Mouse (Mus musculus): ENCODE measurements at regions not wholly inside any gene's neighbourhood (a gene's known extent, or its start where the extent isn't known, plus 50 kb on each side); places are given as distances from the start of the nearest gene placed in this dataset.

DNA sequence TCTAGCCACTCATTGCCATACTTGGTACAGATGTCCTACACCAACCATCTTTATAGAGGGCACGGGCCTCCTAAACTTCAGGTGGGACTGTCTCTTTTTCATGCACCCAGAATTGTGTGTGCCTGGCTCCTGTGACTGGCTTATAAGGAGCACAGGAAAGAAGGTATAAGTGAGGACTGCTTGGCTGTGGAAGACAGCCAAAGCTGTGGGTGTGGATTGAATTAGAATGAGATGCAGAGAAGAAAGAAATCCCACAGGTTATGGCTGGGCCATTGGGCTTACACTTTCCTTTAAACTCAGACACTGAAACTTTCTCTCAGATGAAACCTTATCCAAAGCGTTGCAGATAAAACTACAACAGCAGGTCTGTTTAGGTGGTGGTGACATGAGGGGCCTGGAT lies 239.5 kb upstream of the Fam160b2 start:
- ATAC-seq (no peak), DNase-seq (ENCODE audit: low spot score) (no peak)
- no peak overlapping the region for H3K9ac ChIP-seq (ENCODE audit: low read length)
- H3K9me3 ChIP-seq (replicated peaks; ENCODE audit: control insufficient read depth, low read length) = no peaks in the 10 kb centered on the region
- H3K4me2 ChIP-seq (ENCODE audit: low read length) = no peak overlapping the region
- H3K4me3 ChIP-seq (ENCODE audit: low read depth, low read length) = no peak overlapping the region
- WGBS = 87% methylated on average over 2 of the region's 2 CpGs
- no peaks in the 10 kb centered on the region for H3K27me3 ChIP-seq (replicated peaks; ENCODE audit: control insufficient read depth, insufficient read depth, low read length)
- no peak overlapping the region for H3K27ac ChIP-seq (ENCODE audit: low read depth, low read length)
- H3K36me3 ChIP-seq (ENCODE audit: control insufficient read depth, insufficient read depth, low read length) = no peaks in the 10 kb centered on the region
- peaks cover 5% of the 10 kb centered on the region; the same call in 1 of the 2 replicates for H3K4me1 ChIP-seq (ENCODE audit: control insufficient read depth, insufficient read depth, low read length)

DNA sequence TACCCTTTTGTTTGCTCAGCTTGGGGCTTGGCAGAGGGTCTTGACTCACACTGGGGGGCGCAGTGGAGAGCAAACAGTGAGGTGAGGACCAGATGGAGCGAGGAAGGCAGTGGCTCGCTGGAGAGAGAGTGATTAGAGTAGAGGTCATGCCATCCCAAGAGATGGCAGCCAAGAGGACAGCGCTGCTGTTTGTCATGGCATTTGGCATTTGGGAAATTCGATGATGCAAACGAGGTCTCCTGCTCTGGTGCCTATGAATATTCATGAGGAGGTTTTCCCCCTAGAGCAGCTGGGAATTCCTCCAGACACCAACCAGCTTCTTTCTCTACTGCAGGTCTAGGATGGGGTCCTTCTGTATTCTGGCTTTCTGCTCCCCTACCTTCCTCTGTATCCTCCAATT lies 237.9 kb upstream of the Fam160b2 start:
- H3K9me3 ChIP-seq (replicated peaks; ENCODE audit: control insufficient read depth, low read length) = no peaks in the 10 kb centered on the region
- peaks cover 5% of the 10 kb centered on the region; the same call in 1 of the 2 replicates for H3K4me1 ChIP-seq (ENCODE audit: control insufficient read depth, insufficient read depth, low read length)
- DNase-seq (ENCODE audit: low spot score) = peak; percentile 64
- H3K36me3 ChIP-seq (ENCODE audit: control insufficient read depth, insufficient read depth, low read length) = no peaks in the 10 kb centered on the region
- H3K27me3 ChIP-seq (replicated peaks; ENCODE audit: control insufficient read depth, insufficient read depth, low read length) = no peaks in the 10 kb centered on the region
- ATAC-seq = peak; percentile 73; the same call in 1 of the 2 replicates
- no peak overlapping the region for H3K4me3 ChIP-seq (ENCODE audit: low read depth, low read length)
- WGBS = 7% methylated on average over 6 of the region's 6 CpGs
- no peak overlapping the region for H3K27ac ChIP-seq (ENCODE audit: low read depth, low read length)
- H3K9ac ChIP-seq (ENCODE audit: low read length) = no peak overlapping the region
- H3K4me2 ChIP-seq (ENCODE audit: low read length) = no peak overlapping the region

DNA sequence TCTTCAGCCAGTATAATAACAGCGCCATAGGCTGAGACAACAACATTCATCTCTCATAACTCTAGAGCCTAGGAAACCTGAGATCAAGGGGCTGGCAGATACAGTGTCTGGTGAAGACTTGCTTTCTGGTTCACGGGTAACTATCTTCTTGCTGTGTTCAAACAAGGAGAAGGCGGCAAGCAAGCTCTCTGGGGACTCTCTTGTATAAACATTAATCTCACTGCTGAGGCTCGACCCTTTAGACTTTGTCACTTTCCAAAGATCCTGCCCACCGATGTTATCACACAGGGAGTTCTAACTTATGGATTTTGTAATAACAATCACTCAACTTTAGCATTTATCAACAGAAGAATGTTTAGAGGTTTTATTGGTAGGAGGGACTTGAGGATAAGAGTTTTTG lies 233.6 kb upstream of the Fam160b2 start:
- Histone ChIP-seq H3K27ac (ENCODE audit: low read depth, low read length) (peak overlapping the region; percentile 60; the same call in 1 of the 2 replicates), H3K4me2 (ENCODE audit: low read length) (no peak overlapping the region), H3K9ac (ENCODE audit: low read length) (no peak overlapping the region), H3K4me1 (ENCODE audit: control insufficient read depth, insufficient read depth, low read length) (peaks cover 5% of the 10 kb centered on the region; the same call in 1 of the 2 replicates), H3K36me3 (ENCODE audit: control insufficient read depth, insufficient read depth, low read length) (no peaks in the 10 kb centered on the region), H3K4me3 (ENCODE audit: low read depth, low read length) (no peak overlapping the region), H3K9me3 (replicated peaks; ENCODE audit: control insufficient read depth, low read length) (no peaks in the 10 kb centered on the region), H3K27me3 (replicated peaks; ENCODE audit: control insufficient read depth, insufficient read depth, low read length) (no peaks in the 10 kb centered on the region)
- peak; percentile 8; the same call in 1 of the 2 replicates for ATAC-seq
- WGBS = 78% methylated on average over 5 of the region's 5 CpGs
- no peak for DNase-seq (ENCODE audit: low spot score)

DNA sequence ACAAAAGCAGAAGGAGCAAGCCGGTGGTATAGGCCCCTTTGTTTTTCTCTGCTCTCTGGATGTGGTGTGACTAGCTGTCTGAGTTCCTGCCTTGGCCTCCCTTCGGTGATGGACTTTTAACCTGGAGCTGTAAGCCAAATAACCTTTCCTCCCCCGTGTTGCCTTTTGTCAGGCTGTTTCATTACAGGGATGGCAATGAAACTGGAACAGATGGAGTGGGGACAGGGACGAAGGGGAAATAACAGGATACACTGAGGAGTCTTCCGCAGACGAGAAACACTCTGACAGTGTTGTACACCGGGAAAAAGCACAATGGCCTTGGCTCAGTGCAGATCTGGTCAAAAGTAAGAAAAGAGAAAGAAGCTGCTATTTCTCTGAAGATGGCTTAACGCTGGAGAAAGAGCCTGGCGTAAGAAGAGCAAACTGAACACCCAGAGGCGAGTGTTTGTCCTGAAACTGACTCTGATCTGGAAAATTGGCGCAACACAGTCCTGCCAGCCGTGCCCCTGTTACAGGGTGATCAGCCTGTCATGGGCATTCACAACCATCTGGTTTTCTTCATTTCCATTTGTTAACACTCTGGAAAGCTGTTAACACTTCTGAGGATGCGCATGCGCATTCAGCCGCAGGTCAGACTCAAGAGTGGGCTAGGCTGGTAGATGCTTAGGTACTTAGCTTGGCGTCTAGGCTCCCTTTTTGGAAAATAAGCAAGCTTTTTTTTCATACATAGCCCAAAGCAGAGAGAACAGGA lies 233.0 kb upstream of the Fam160b2 start:
- H3K4me2 ChIP-seq (ENCODE audit: low read length) = no peak overlapping the region
- H3K27ac ChIP-seq (ENCODE audit: low read depth, low read length) = peak overlapping the region; percentile 60
- ATAC-seq = peak; percentile 83
- peak; percentile 79 for DNase-seq (ENCODE audit: low spot score)
- 65% methylated on average over 16 of the region's 16 CpGs for WGBS
- peaks cover 2% of the 10 kb centered on the region; the same call in 1 of the 2 replicates for H3K4me1 ChIP-seq (ENCODE audit: control insufficient read depth, insufficient read depth, low read length)
- H3K36me3 ChIP-seq (ENCODE audit: control insufficient read depth, insufficient read depth, low read length) = no peaks in the 10 kb centered on the region
- H3K27me3 ChIP-seq (replicated peaks; ENCODE audit: control insufficient read depth, insufficient read depth, low read length) = no peaks in the 10 kb centered on the region
- H3K4me3 ChIP-seq (ENCODE audit: low read depth, low read length) = no peak overlapping the region
- H3K9ac ChIP-seq (ENCODE audit: low read length) = no peak overlapping the region
- H3K9me3 ChIP-seq (replicated peaks; ENCODE audit: control insufficient read depth, low read length) = no peaks in the 10 kb centered on the region

DNA sequence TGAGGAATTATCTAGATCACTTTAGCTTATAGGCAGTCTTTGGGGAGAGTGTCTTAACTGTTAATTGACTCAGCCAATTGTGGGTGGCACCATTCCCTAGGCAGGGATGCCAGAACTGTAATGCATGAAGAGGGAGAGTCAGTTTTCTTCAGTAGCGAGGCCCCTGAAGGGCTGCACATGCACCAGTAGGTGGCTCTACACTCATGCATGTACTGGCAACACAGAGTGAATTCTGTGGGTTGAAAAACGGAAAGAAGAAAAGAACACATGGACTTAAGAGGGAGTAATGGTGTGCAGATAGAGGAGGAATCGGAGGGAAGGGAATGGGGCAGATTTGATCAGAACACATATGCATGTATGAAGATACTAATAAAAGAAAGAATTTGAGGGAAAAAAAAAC lies 232.4 kb upstream of the Fam160b2 start:
- DNase-seq (ENCODE audit: low spot score) (peak; percentile 46), ATAC-seq (peak; percentile 32; the same call in 1 of the 2 replicates)
- Histone ChIP-seq H3K4me2 (ENCODE audit: low read length) (no peak overlapping the region), H3K27ac (ENCODE audit: low read depth, low read length) (peak overlapping the region; percentile 60), H3K9ac (ENCODE audit: low read length) (no peak overlapping the region), H3K27me3 (replicated peaks; ENCODE audit: control insufficient read depth, insufficient read depth, low read length) (no peaks in the 10 kb centered on the region), H3K4me3 (ENCODE audit: low read depth, low read length) (no peak overlapping the region), H3K36me3 (ENCODE audit: control insufficient read depth, insufficient read depth, low read length) (no peaks in the 10 kb centered on the region), H3K4me1 (ENCODE audit: control insufficient read depth, insufficient read depth, low read length) (no peaks in the 10 kb centered on the region), H3K9me3 (replicated peaks; ENCODE audit: control insufficient read depth, low read length) (no peaks in the 10 kb centered on the region)
- WGBS = 63% methylated on average over 3 of the region's 3 CpGs

Measured in forebrain, embryonic 14.5 days (tissue).